Mouse (Mus musculus): ENCODE results near the gene Gnb1.

Gene Gnb1

GRCm38 (mm10) chr4:155485521-155485920, 5.6 kb upstream of the Gnb1 start:
- no peak for DNase-seq (ENCODE audit: low spot score)

GRCm38 (mm10) chr4:155487746-155488145, 3.4 kb upstream of the Gnb1 start:
- no peak for DNase-seq (ENCODE audit: low spot score)

GRCm38 (mm10) chr4:155488232-155489025, 2.7 kb upstream of the Gnb1 start:
- peak; percentile 59 for DNase-seq (ENCODE audit: low spot score)

GRCm38 (mm10) chr4:155489101-155489970, 1.8 kb upstream of the Gnb1 start:
- no peak for DNase-seq (ENCODE audit: low spot score)

- no peak for DNase-seq (ENCODE audit: low spot score)
Observed at GRCm38 (mm10) chr4:155490456-155490855, 705 bp upstream of the Gnb1 start.

- DNase-seq (ENCODE audit: low spot score), result no peak
Observed at GRCm38 (mm10) chr4:155491529-155492130, 469 bp downstream of the Gnb1 start.

GRCm38 (mm10) chr4:155492131-155492633, 1.0 kb downstream of the Gnb1 start:
- DNase-seq (ENCODE audit: low spot score), result peak; percentile 62

GRCm38 (mm10) chr4:155494891-155495290, 3.7 kb downstream of the Gnb1 start:
- no peak for DNase-seq (ENCODE audit: low spot score)

GRCm38 (mm10) chr4:155497963-155498362, 6.8 kb downstream of the Gnb1 start:
- no peak for DNase-seq (ENCODE audit: low spot score)

- DNase-seq (ENCODE audit: low spot score), result no peak
Observed at GRCm38 (mm10) chr4:155501126-155501525, 10.0 kb downstream of the Gnb1 start.

GRCm38 (mm10) chr4:155505067-155505466, 13.9 kb downstream of the Gnb1 start:
- no peak for DNase-seq (ENCODE audit: low spot score)

- DNase-seq (ENCODE audit: low spot score), result no peak
Observed at GRCm38 (mm10) chr4:155505671-155506295, 14.6 kb downstream of the Gnb1 start.

GRCm38 (mm10) chr4:155508614-155509013, 17.5 kb downstream of the Gnb1 start:
- no peak for DNase-seq (ENCODE audit: low spot score)

- no peak for DNase-seq (ENCODE audit: low spot score)
Observed at GRCm38 (mm10) chr4:155510981-155511380, 19.8 kb downstream of the Gnb1 start.

- DNase-seq (ENCODE audit: low spot score), result no peak
Observed at GRCm38 (mm10) chr4:155514810-155515209, 23.6 kb downstream of the Gnb1 start.

- DNase-seq (ENCODE audit: low spot score), result no peak
Observed at GRCm38 (mm10) chr4:155517948-155518517, 26.9 kb downstream of the Gnb1 start.

- no peak for DNase-seq (ENCODE audit: low spot score)
Observed at GRCm38 (mm10) chr4:155522327-155522726, 31.2 kb downstream of the Gnb1 start.

GRCm38 (mm10) chr4:155525751-155526150, 34.6 kb downstream of the Gnb1 start:
- no peak for DNase-seq (ENCODE audit: low spot score)

- no peak for DNase-seq (ENCODE audit: low spot score)
Observed at GRCm38 (mm10) chr4:155529294-155529693, 38.1 kb downstream of the Gnb1 start.

GRCm38 (mm10) chr4:155549993-155550392, 58.8 kb downstream of the Gnb1 start:
- DNase-seq (ENCODE audit: low spot score), result no peak

- DNase-seq (ENCODE audit: low spot score), result no peak
Observed at GRCm38 (mm10) chr4:155550446-155550845, 59.3 kb downstream of the Gnb1 start.

GRCm38 (mm10) chr4:155551073-155551472, 59.9 kb downstream of the Gnb1 start:
- no peak for DNase-seq (ENCODE audit: low spot score)
